Mouse (Mus musculus) ES-Bruce4 (cell line): ENCODE measurements around the gene Prdm13. TPM values are rescaled to one million over a fixed set of nuclear protein-coding genes. Genes with fewer than 3 reads are reported as not detected.

Experiments used
- H3K27ac ChIP-seq: 2 replicates; pipeline ENCODE4 v1.5.1; 2012; ENCODE audit warnings: low read length, inconsistent platforms; ENCODE audit not compliant: insufficient read depth
- H3K27me3 ChIP-seq: 2 replicates; pipeline ENCODE4 v1.6.1; 2012; ENCODE audit warnings: mild to moderate bottlenecking, low read length, inconsistent platforms; ENCODE audit not compliant: control insufficient read depth, poor library complexity, insufficient read depth, severe bottlenecking
- H3K36me3 ChIP-seq: 2 replicates; pipeline ENCODE4 v1.6.1; 2012; ENCODE audit warnings: inconsistent platforms, mild to moderate bottlenecking, low read length, moderate library complexity; ENCODE audit not compliant: control insufficient read depth, poor library complexity, insufficient read depth, severe bottlenecking
- H3K4me1 ChIP-seq: one replicate; pipeline ENCODE4 v1.8.1; 2011; ENCODE audit warnings: low read length; ENCODE audit not compliant: control insufficient read depth, insufficient read depth
- H3K4me3 ChIP-seq: 2 replicates; pipeline ENCODE4 v1.5.1; 2011; ENCODE audit warnings: low read depth, mild to moderate bottlenecking, low read length
- H3K9ac ChIP-seq: 2 replicates; pipeline ENCODE4 v1.6.1; 2012; ENCODE audit warnings: low read depth, mild to moderate bottlenecking, inconsistent platforms; ENCODE audit not compliant: poor library complexity, severe bottlenecking
- H3K9me3 ChIP-seq: replicated peaks from 2 replicates; pipeline ENCODE4 v1.6.1; 2012; ENCODE audit warnings: mild to moderate bottlenecking, low read length, inconsistent platforms; ENCODE audit not compliant: control insufficient read depth, poor library complexity, insufficient read depth, severe bottlenecking
- CTCF ChIP-seq: IDR thresholded peaks from one replicate; pipeline ENCODE4 v1.8.1; 2011; ENCODE audit warnings: low read depth, low read length
- EP300 ChIP-seq: IDR thresholded peaks from 2 replicates; pipeline ENCODE4 v1.6.1; 2011; ENCODE audit warnings: low read depth, low read length; ENCODE audit not compliant: insufficient read depth
- POLR2A ChIP-seq: IDR thresholded peaks from one replicate; pipeline ENCODE4 v1.8.1; 2011; ENCODE audit warnings: low read length; ENCODE audit not compliant: insufficient read depth
- polyA plus RNA-seq: library from polyadenylated mRNA; stranded (reverse); fragments of >200 nt; gene quantifications from 2 replicates; pipeline ENCODE4 v1.2.4, GENCODE M21; 2011; ENCODE audit warnings: low read depth; ENCODE audit not compliant: missing spikeins, insufficient read depth, insufficient read length

The Prdm13 gene
- polyA plus RNA-seq, 1 experiment = not detected

- no peaks in the 10 kb centered on the region for H3K4me1 ChIP-seq
- no peaks in the 10 kb centered on the region for H3K27me3 ChIP-seq
- H3K27ac ChIP-seq = no peak overlapping the region
- no peaks in the 10 kb centered on the region for H3K9me3 ChIP-seq
- H3K4me3 ChIP-seq = no peak overlapping the region
- H3K9ac ChIP-seq = no peak overlapping the region
- H3K36me3 ChIP-seq = no peaks in the 10 kb centered on the region
- TF ChIP-seq EP300 = no peak
- no peak for TF ChIP-seq CTCF
- no peak for TF ChIP-seq POLR2A
Measured at GRCm38 (mm10) chr4:21629275-21629583, 56.5 kb downstream of the Prdm13 start.

GRCm38 (mm10) chr4:21628367-21629274 lies 57.1 kb downstream of the Prdm13 start:
- Histone ChIP-seq H3K9ac (no peak overlapping the region), H3K4me1 (no peaks in the 10 kb centered on the region), H3K27ac (no peak overlapping the region), H3K9me3 (no peaks in the 10 kb centered on the region), H3K4me3 (no peak overlapping the region), H3K36me3 (no peaks in the 10 kb centered on the region), H3K27me3 (no peaks in the 10 kb centered on the region)
- TF ChIP-seq EP300 = no peak
- TF ChIP-seq CTCF = no peak
- TF ChIP-seq POLR2A = no peak

Other genes starting within 250 kb of the Prdm13 start
- gene Ccnc, start 41.7 kb upstream of the Prdm13 start, polyA plus RNA-seq = 79.5 and 95.5 TPM in 2 replicates
- gene Usp45, start 81.2 kb upstream of the Prdm13 start, polyA plus RNA-seq = 32.7 and 38.1 TPM in 2 replicates
- gene Tstd3, start 81.2 kb upstream of the Prdm13 start, polyA plus RNA-seq = 12.6 and 13.1 TPM in 2 replicates
- 265 and 267 TPM in 2 replicates for gene Pnisr, start 161.6 kb upstream of the Prdm13 start, polyA plus RNA-seq
- gene Coq3, start 193.7 kb upstream of the Prdm13 start, polyA plus RNA-seq = 19.2 and 20.7 TPM in 2 replicates
- gene Faxc, start 245.4 kb upstream of the Prdm13 start, polyA plus RNA-seq = 7.7 and 7.8 TPM in 2 replicates